Mouse (Mus musculus) heart, postnatal 14 days (tissue): ENCODE measurements at regions not wholly inside any gene's neighbourhood (a gene's known extent, or its start where the extent isn't known, plus 50 kb on each side); places are given as distances from the start of the nearest gene placed in this dataset.
A peak's percentile ranks its signal among the peaks of the same experiment; 100 is the strongest.

ENCODE experiments used
- DNase-seq, 2 experiments: peaks; one replicate each; pipeline ENCODE4 v3.0.0; 2021 to 2022
- intact Hi-C: fragments of 180-260 bp; cut with DNase I; formaldehyde crosslinking; loops from one replicate; pipeline ENCODE4 v1.15.1; 2025

DNA sequence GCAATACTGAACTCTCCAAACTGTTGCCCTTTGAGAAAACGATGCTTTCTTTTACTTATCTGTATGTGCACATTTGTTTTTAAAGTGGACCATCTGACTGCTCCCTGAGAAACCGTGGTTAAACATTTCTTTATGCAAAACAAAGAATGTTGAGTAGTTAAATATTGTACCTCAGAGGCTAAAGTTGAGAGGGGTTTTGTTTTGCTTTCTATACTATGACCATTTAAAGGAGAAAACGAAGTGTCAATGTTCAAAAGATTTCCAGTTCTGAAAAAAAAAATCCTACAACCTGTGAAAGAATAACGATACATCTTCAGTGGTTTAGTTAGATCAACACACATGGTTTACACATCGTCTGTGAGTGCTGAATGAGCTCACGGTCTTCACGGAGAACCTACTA, 120.7 kb upstream of the Gm15217 start:
- intact Hi-C loops = no loop called here
- DNase-seq = no peak

DNA sequence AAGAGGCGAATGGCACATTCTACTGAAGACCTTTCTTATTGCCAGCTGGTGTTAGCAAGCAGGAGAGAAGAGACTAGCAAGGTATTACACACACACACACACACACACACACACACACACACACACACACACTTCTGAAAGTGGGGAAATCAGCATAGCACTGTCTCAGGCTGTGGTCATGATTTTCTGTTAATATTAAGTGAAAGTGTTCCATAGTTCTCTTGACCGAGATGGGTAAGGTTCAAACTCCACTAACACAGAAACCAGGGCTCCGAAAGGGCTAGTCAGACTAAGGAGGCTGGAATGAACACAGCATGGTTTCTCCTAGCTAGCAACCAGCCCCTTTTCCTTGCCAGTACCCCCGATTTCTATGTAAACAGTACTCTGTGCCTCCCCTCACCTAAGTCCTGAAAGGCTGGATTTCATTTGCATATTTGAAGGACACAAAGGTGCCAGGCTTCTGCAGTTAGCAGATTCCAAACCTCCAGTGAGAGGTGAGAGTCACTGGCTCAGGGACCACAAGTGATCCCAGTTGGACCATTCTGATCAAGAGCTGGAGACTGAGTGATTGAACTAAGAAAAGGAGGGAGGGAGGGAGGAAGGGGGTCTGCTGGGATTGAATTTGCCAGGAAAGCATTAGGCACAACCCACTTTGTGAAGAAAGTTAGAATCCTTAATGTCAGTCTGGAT, 118.8 kb upstream of the Gm15217 start:
- DNase-seq = no peak
- intact Hi-C loops = no loop called here

DNA sequence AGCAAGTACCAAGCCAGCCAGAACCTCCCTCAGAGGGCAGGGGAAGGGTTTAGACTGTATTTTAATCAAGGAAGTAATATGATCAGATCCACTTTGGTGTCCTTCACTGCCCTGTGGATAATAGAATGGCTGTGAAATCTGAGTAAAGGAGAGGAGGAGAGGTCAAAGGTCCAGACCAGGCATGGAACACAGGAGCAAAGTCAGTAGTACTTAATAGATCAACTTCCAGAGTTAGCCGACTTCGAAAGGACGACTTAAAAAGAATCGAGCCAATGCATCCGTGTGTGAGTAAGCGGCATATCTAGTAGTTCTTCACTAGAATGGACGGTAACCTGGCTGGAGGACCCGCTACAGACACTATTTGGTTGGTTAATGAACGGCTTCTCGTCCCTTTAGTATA, 103.8 kb upstream of the Gm15217 start:
- DNase-seq = no peak
- intact Hi-C loops = no loop called here

DNA sequence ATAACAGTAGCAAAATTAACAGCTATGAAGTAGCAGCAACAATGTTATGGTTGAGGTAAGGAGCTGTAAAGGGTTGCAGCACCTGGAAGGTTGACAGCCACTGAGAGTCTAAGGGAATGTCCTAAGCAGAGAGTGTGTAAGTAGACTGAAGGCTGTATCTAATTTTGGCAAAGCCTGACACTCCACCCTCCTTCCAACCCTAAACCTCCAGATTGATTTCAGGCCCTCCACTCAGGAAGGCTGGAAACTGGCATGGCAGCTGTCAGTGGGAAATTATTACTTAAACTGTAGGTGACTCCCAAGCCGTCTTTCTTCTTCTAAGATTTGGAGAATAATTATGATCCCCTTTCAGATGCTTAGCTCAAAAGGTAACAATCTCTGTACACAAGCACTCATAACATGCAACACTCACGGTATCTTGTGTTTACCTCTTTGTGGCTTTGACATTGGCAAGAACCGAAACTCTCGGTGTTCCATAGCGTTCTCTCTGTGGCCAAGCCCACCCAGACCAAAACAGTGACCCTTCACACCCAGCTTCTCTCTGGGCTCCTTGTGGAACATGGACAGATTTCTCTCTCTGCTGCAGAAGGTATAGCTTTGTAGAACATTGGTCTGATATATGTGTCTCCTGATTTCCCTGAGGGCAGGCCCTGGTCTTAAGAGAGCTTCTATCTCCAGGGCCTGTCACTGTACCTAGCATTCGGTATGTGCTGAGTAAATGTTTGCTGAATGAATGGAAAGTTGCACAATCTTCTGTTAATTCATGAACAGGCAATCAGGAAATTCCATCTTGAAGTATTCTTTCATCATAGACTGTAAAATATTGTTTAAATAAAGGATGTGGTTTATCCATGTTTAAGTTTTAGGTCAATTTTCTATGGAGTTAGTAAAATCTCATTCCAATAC, 102.0 kb upstream of the Gm15217 start:
- DNase-seq = no peak
- intact Hi-C loops = no loop called here

DNA sequence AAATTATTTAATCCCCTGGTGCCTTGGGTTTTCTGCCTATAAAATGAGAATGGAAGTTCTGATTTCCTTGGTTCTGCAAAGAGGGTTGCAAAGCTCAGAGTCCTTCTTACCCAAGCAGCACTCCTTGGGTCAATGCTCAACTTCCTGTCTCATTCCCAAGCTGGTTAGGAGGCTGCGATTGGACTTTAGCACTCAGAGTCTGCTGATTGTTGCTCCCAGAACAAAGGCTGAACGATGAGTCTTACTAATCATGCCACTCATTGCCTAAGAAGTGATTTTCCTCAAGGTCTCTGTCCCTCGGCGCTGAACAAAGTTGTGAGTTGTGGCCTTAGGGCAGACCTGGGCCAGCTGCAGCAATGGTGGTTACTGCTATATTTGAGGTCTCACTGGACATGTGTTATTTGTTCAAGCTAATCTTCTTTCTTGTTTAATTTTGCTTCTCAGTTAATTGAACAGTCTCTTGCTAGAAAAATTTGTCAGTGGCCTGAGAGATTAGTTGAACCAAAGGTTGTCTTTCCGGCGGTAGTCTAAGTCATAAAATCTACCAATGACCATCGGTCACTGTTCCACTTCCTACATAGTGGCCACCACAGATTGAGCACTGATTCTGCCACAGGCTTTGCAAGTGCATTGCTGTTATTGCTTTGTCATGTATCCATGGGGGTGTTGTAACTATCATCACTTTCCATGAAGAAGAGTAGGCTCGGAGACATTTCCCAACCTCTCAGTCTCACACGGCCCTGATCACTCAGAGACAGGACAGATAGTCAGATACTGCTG, 101.2 kb upstream of the Gm15217 start:
- intact Hi-C loops = no loop called here
- no peak for DNase-seq

DNA sequence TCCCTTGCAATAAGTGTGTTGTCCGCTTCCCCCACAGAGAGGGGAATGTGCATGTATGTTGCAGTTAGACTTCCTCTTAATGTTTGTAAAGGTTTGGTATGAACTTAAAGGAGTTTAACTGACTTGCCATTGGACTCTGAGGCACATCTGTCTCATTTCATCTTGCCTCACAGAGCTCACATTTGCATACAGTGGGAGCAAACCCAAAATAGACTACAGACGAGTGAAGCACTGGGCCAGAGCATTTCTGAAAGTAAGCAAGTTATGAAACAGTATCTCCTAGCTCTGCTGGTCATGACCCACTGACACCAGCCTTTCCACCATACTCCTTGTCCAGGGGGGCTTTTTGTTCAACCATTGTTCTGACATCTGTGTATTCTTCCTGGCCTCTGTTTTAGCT, 86.8 kb upstream of the Gm15217 start:
- intact Hi-C loops = no loop called here
- DNase-seq = no peak

DNA sequence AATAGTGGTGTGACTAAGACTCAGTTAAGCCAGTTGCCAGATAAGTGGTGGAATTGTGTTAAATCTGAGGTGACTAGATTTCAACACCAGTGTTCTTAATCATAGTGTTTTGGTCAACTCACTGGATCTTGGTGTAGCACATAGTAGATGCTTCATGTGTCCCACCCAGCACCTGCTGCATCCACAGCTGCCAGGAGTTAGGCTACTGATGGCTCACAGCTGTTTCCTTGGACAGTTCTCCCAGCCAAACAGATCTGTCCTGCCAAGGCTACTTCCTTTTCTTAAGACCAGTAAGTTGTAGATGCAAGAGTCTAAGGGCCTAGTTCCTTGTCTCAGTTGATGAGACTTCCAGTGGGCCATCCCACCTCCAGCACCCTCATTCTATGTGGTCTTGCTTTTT, 82.9 kb upstream of the Gm15217 start:
- intact Hi-C loops = loop anchor here (5.0 kb wide), 1 partner anchor 49 kb away; no protein-coding TSS in a partner anchor
- peak; percentile 57 to 62 for DNase-seq

DNA sequence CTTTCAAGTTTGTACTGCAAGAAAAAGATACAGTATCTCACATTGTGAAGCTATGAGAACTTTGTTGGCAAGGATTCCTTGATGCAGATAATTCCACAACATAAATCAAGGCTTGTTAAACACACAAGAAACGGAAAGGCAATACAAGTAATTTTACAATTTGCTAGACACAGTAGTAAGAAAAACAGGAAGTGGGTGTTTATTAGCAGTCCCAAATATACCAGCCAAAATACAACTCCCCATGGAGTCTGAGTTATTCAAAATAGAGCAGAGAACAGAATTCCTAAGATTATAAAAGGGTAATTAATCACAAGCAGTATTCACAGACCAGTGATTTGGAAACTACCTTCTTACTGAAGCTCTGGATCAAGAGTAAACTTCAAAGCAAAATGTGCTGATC, 78.7 kb upstream of the Gm15217 start:
- intact Hi-C loops = loop anchor here (5.0 kb wide), 1 partner anchor 87 kb away; no protein-coding TSS in a partner anchor
- no peak for DNase-seq

DNA sequence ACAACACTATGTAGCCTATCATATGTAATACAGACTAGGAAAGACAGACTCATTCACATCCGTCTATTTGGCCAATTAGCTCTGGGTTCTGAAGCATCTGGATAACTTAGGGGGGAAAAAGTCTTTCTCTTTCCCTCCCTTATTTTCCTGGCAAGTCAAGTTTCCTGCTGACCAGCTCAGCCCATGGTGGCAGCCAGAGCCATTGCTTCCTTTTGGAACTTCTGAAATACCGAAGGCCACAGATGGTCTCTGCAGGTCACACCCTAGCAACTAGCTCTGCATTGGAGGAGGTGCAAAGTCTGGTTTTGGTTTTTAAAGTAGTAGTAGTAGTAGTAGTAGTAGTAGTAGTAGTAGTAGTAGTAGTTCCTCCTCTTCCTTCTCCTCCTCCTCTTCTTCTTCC, 76.6 kb upstream of the Gm15217 start:
- DNase-seq = no peak

DNA sequence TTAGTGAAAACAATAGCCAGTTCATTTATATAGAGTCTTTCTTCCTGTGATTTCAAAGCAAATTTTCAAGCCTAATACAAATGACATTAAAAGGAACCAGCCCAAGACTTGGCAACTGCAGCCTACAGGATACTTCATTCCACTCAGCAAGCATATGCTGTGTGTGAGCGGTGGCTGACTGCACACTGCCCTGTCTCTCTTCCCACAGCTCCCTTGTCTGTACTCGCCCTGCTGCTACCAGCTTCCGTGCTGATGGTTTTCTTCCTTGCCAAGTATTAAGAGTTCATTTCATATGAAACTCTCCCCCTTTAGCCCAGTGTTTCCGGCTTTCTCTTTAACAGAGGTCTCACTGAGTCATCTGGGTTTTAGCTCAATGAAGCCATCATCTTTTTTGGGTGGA, 73.9 kb upstream of the Gm15217 start:
- intact Hi-C loops = no loop called here

More for the DNA sequence above, 76.6 kb upstream of the Gm15217 start:
- intact Hi-C loops = loop anchor here (5.0 kb wide), 1 partner anchor 85 kb away; no protein-coding TSS in a partner anchor

DNA sequence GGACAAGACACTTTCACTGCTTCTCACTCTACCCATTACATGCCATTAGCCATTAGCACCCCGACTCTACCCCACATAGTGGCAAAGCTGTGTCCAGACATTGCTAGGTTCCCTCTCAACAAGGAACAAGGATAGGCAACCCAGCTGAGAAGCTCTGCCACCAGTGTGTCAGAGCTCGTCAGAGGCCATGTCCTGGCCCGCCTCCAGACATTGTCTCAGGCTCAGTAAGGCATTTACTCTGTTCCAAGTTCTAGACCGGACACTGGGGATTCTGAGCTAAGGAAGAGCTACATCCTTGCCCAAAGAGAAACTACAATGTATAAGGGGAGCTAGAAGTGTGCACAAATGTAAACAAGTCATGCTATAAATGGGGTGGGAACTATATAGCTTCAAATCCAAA, 66.2 kb upstream of the Gm15217 start:
- intact Hi-C loops = no loop called here
- DNase-seq = peak in 1 of 2 experiments; percentile 54

More for the DNA sequence above, 73.9 kb upstream of the Gm15217 start:
- no peak for DNase-seq

DNA sequence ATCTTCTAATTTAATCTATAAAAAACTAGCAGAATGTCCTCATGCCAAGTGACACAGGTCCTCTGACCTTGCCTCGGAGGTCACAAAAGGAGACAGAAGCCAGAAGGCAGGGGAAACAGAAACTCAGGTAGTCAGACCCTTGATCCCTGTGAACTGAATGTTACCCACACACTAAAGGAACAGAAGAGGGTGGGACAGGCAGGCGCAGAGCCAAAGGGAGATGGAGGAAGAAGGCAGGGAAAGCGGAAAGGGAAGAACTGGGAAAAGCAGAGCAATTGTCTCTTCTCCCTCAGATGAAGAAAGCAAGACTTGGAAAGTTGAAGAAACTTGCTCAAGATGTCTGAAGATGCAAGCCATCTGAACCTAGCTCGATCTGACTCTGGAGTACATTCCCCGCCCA, 62.7 kb upstream of the Gm15217 start:
- peak in 1 of 2 experiments; percentile 30 for DNase-seq

DNA sequence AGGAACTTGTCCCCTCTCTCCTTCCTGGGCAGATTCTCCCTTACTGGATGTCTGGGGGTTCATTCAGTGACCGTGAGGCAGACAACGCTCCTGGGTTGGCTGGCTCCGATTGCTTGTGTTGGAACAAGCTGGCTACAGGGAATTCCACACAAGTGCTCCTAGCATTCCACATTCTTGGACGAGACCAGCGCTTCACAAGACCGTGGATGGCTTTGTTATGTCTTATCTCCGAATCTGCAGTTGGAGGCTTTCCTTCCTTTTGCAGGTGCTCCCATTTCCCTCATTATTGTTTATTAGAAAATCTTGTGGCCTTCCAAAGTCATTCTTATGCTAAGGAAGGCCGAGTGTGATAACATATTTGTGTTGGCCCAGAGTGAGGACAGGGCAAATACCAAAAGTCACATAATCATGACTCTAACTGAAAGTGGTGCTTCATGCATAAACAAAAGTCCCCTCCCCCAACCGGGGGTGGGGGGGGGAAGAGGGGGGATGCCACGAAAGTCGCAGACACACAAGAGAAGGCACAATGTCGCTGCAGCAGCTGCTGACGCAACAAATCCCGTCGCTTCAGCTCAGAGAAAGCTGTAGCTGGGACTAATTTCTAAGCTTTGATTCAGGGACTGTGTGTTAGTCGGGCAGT, 61.7 kb upstream of the Gm15217 start:
- intact Hi-C loops = loop anchor here (5.0 kb wide), 1 partner anchor 70 kb away; no protein-coding TSS in a partner anchor
- DNase-seq = peak; percentile 21 to 33

More for the DNA sequence above, 62.7 kb upstream of the Gm15217 start:
- intact Hi-C loops = loop anchor here (5.0 kb wide), 1 partner anchor 71 kb away; no protein-coding TSS in a partner anchor

DNA sequence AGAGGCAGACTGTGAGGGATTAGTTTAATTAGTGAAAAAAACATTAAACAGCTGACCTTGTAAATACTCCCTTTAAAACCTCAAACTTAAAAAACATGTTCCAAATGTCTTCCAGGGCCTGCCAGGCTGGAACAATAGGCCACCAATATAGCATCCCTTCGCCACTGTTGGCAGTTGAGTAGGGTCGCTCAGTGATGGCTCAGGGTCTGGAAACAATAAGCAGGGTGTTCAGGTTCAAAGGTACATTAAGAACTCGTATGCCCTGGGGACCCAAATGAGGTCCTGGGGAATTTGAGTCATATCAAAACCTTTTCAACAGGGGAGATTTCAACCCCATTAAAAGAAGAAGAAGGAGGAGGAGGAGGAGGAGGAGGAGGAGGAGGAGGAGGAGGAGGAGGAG, 51.1 kb upstream of the Gm15217 start:
- DNase-seq = no peak
- intact Hi-C loops = no loop called here
